Mouse (Mus musculus): ENCODE measurements around the gene Lnx2.

Lnx2 gene

GRCm38 (mm10) chr5:147051500-147052308 is 24.7 kb downstream of the Lnx2 start:
- DNase-seq (ENCODE audit: low spot score in 2 of 2): no peak

- no peak for DNase-seq (ENCODE audit: low spot score in 2 of 2)
These were observed 25.4 kb downstream of the Lnx2 start for GRCm38 (mm10) chr5:147050816-147051499.

GRCm38 (mm10) chr5:147049544-147050209 is 26.7 kb downstream of the Lnx2 start:
- no peak for DNase-seq (ENCODE audit: low spot score in 2 of 2)

- no peak for DNase-seq (ENCODE audit: low spot score in 2 of 2)
These were observed 30.5 kb downstream of the Lnx2 start for GRCm38 (mm10) chr5:147045929-147046328.

- DNase-seq (ENCODE audit: low spot score in 2 of 2): no peak
These were observed 31.1 kb downstream of the Lnx2 start for GRCm38 (mm10) chr5:147045311-147045710.

GRCm38 (mm10) chr5:147043240-147043844 is 33.0 kb downstream of the Lnx2 start:
- DNase-seq (ENCODE audit: low spot score in 2 of 2): peak; percentile 22 to 36

- DNase-seq (ENCODE audit: low spot score in 2 of 2): no peak
These were observed 34.1 kb downstream of the Lnx2 start for GRCm38 (mm10) chr5:147041965-147042937.

- no peak for DNase-seq (ENCODE audit: low spot score in 2 of 2)
These were observed 37.0 kb downstream of the Lnx2 start for GRCm38 (mm10) chr5:147039394-147039793.

GRCm38 (mm10) chr5:147037601-147038000 is 38.8 kb downstream of the Lnx2 start:
- DNase-seq (ENCODE audit: low spot score in 2 of 2): no peak

GRCm38 (mm10) chr5:147036661-147037060 is 39.7 kb downstream of the Lnx2 start:
- DNase-seq (ENCODE audit: low spot score in 2 of 2): no peak

GRCm38 (mm10) chr5:147036028-147036427 is 40.4 kb downstream of the Lnx2 start:
- no peak for DNase-seq (ENCODE audit: low spot score in 2 of 2)

GRCm38 (mm10) chr5:147035301-147035700 is 41.1 kb downstream of the Lnx2 start:
- no peak for DNase-seq (ENCODE audit: low spot score in 2 of 2)

GRCm38 (mm10) chr5:147034283-147034682 is 42.1 kb downstream of the Lnx2 start:
- DNase-seq (ENCODE audit: low spot score in 2 of 2): no peak

GRCm38 (mm10) chr5:147033155-147033554 is 43.2 kb downstream of the Lnx2 start:
- no peak for DNase-seq (ENCODE audit: low spot score in 2 of 2)

GRCm38 (mm10) chr5:147031281-147031680 is 45.1 kb downstream of the Lnx2 start:
- DNase-seq (ENCODE audit: low spot score in 2 of 2): no peak

- no peak for DNase-seq (ENCODE audit: low spot score in 2 of 2)
These were observed 51.9 kb downstream of the Lnx2 start for GRCm38 (mm10) chr5:147024331-147025034.

- DNase-seq (ENCODE audit: low spot score in 2 of 2): no peak
These were observed 53.0 kb downstream of the Lnx2 start for GRCm38 (mm10) chr5:147023245-147023970.

- DNase-seq (ENCODE audit: low spot score in 2 of 2): no peak
These were observed 54.7 kb downstream of the Lnx2 start for GRCm38 (mm10) chr5:147021546-147022265.

- DNase-seq (ENCODE audit: low spot score in 2 of 2): peak in 1 of 2 experiments; percentile 20
These were observed 55.8 kb downstream of the Lnx2 start for GRCm38 (mm10) chr5:147020579-147020978.
